Mouse (Mus musculus) myocyte (in vitro differentiated cells): ENCODE measurements around the gene Zc3h8. TPM values are rescaled to one million over a fixed set of nuclear protein-coding genes. Genes with fewer than 3 reads are reported as not detected.

Experiments used
- H3K27me3 ChIP-seq: one replicate; pipeline ENCODE4 v1.6.1; 2011; ENCODE audit not compliant: control insufficient read depth, insufficient read depth, insufficient read length
- H3K36me3 ChIP-seq: one replicate; pipeline ENCODE4 v1.6.1; 2011; ENCODE audit not compliant: control insufficient read depth, insufficient read depth
- H3K4me2 ChIP-seq: one replicate; pipeline ENCODE4 v1.6.1; 2011; ENCODE audit warnings: low read depth, control low read depth
- H3K4me3 ChIP-seq: one replicate; pipeline ENCODE4 v1.5.1; 2011; ENCODE audit warnings: mild to moderate bottlenecking, control low read depth, moderate library complexity
- H3K79me2 ChIP-seq: one replicate; pipeline ENCODE4 v1.6.1; 2011; ENCODE audit not compliant: control insufficient read depth, insufficient read depth
- H3ac ChIP-seq: one replicate; pipeline ENCODE4 v1.6.1; 2011; ENCODE audit not compliant: control insufficient read depth, insufficient read length
- CEBPB ChIP-seq: IDR thresholded peaks from 2 replicates; pipeline ENCODE4 v1.6.1; 2011; ENCODE audit warnings: mild to moderate bottlenecking, moderate library complexity; ENCODE audit not compliant: poor library complexity, insufficient read depth, severe bottlenecking
- E2F4 ChIP-seq: IDR thresholded peaks from one replicate; pipeline ENCODE4 v1.6.1; 2011; ENCODE audit warnings: mild to moderate bottlenecking, control low read depth, moderate library complexity; ENCODE audit not compliant: insufficient read depth
- MAX ChIP-seq: IDR thresholded peaks from one replicate; pipeline ENCODE4 v1.6.1; 2011; ENCODE audit warnings: low read depth, mild to moderate bottlenecking, control low read depth
- MYOD1 ChIP-seq, 3 experiments: IDR thresholded peaks; one replicate each; pipeline ENCODE4 v1.6.1; 2011; ENCODE audit warnings: control low read depth in 2 of 3, low read depth in 2 of 3, mild to moderate bottlenecking in 2 of 3, moderate library complexity in 1 of 3; ENCODE audit not compliant: insufficient read length in 2 of 3, control insufficient read depth in 1 of 3
- MYOG ChIP-seq, 3 experiments: IDR thresholded peaks; one replicate each; pipeline ENCODE4 v1.6.1; 2011; ENCODE audit warnings: control low read depth in 2 of 3, low read depth in 2 of 3, mild to moderate bottlenecking in 2 of 3; ENCODE audit not compliant: insufficient read length in 2 of 3, control insufficient read depth in 1 of 3, insufficient read depth in 1 of 3
- POLR2A ChIP-seq: IDR thresholded peaks from one replicate; pipeline ENCODE4 v1.6.1; 2011; ENCODE audit warnings: low read depth, mild to moderate bottlenecking, control low read depth, moderate library complexity; ENCODE audit not compliant: insufficient read length
- POLR2AphosphoS2 ChIP-seq: IDR thresholded peaks from one replicate; pipeline ENCODE4 v1.6.1; 2011; ENCODE audit warnings: low read depth, control low read depth; ENCODE audit not compliant: insufficient read length
- REST ChIP-seq: IDR thresholded peaks from one replicate; pipeline ENCODE4 v1.6.1; 2011; ENCODE audit warnings: mild to moderate bottlenecking, control low read depth, moderate library complexity; ENCODE audit not compliant: insufficient read depth, insufficient read length
- SRF ChIP-seq: IDR thresholded peaks from one replicate; pipeline ENCODE4 v1.6.1; 2011; ENCODE audit warnings: low read depth; ENCODE audit not compliant: control insufficient read depth, insufficient read length
- TCF12 ChIP-seq: IDR thresholded peaks from one replicate; pipeline ENCODE4 v1.6.1; 2011; ENCODE audit warnings: mild to moderate bottlenecking, control low read depth; ENCODE audit not compliant: poor library complexity, insufficient read depth, severe bottlenecking
- TCF3 ChIP-seq: IDR thresholded peaks from one replicate; pipeline ENCODE4 v1.6.1; 2011; ENCODE audit warnings: low read depth, control low read depth; ENCODE audit not compliant: insufficient read length
- USF1 ChIP-seq: IDR thresholded peaks from one replicate; pipeline ENCODE4 v1.6.1; 2011; ENCODE audit warnings: low read depth, mild to moderate bottlenecking, control low read depth, moderate library complexity
- polyA plus RNA-seq: library from polyadenylated mRNA; unstranded; fragments of >200 nt; fragmentation: generic; extraction: Trizol; gene quantifications from one replicate; pipeline ENCODE4 v1.2.1, GENCODE M21; 2012; ENCODE audit warnings: missing spikeins

Gene Zc3h8
- polyA plus RNA-seq, 1 experiment: 1.8 TPM

GRCm38 (mm10) chr2:128928446-128928845 lies 15.4 kb downstream of the Zc3h8 start:
- TF ChIP-seq E2F4 (no peak), TCF3 (no peak), TCF12 (no peak), REST (no peak), POLR2AphosphoS2 (no peak)
- Histone ChIP-seq H3K4me3 (no peak overlapping the region), H3K79me2 (no peaks in the 10 kb centered on the region), H3ac (no peak overlapping the region), H3K36me3 (peaks cover 9% of the 10 kb centered on the region), H3K4me2 (no peak overlapping the region), H3K27me3 (no peaks in the 10 kb centered on the region)

- TF ChIP-seq SRF: no peak
- no peak for TF ChIP-seq USF1
- no peak for TF ChIP-seq MYOD1 (IDR thresholded peaks at IDR 0.05; ENCODE audit: control insufficient read depth in 1 of 3, insufficient read length in 2 of 3, low read depth in 2 of 3)
- TF ChIP-seq TCF12: no peak
- no peak for TF ChIP-seq MAX
- no peak overlapping the region for H3ac ChIP-seq
- H3K4me2 ChIP-seq: no peak overlapping the region
- no peaks in the 10 kb centered on the region for H3K27me3 ChIP-seq
- peaks cover 9% of the 10 kb centered on the region for H3K36me3 ChIP-seq
- H3K4me3 ChIP-seq: no peak overlapping the region
- no peaks in the 10 kb centered on the region for H3K79me2 ChIP-seq
Measured at GRCm38 (mm10) chr2:128924799-128925198, 19.1 kb downstream of the Zc3h8 start.

DNA sequence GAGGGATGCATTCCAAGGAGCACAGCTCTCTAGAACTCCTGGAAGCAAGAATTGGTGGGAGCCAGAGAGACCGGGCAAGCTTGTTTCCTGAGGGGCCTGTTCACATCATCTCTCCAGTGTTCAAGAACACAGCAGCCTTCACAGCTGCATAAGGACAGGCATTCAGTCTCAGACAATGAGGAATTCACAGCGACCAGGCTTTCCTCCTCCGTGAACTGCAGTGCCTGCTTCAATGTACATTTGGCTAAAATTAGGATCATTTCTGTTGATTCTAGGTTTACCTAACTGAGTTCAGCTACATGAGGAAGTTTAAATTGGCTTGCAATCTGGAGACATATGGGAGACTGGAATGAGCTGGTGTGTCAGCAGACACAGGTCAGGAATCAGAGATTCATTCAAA lies 27.3 kb downstream of the Zc3h8 start:
- H3ac ChIP-seq: no peak overlapping the region
- no peak overlapping the region for H3K4me2 ChIP-seq
- H3K4me3 ChIP-seq: no peak overlapping the region
- no peaks in the 10 kb centered on the region for H3K36me3 ChIP-seq
- no peaks in the 10 kb centered on the region for H3K27me3 ChIP-seq
- no peaks in the 10 kb centered on the region for H3K79me2 ChIP-seq
- no peak for TF ChIP-seq TCF12
- no peak for TF ChIP-seq E2F4
- no peak for TF ChIP-seq MYOD1 (IDR thresholded peaks at IDR 0.05; ENCODE audit: control insufficient read depth in 1 of 3, insufficient read length in 2 of 3, low read depth in 2 of 3)
- no peak for TF ChIP-seq MYOG (IDR thresholded peaks at IDR 0.05; ENCODE audit: control insufficient read depth in 1 of 3, insufficient read depth in 1 of 3, insufficient read length in 2 of 3, low read depth in 2 of 3)
- no peak for TF ChIP-seq SRF
- TF ChIP-seq USF1: no peak
- no peak for TF ChIP-seq CEBPB
- TF ChIP-seq REST: no peak
- TF ChIP-seq POLR2A: no peak

DNA sequence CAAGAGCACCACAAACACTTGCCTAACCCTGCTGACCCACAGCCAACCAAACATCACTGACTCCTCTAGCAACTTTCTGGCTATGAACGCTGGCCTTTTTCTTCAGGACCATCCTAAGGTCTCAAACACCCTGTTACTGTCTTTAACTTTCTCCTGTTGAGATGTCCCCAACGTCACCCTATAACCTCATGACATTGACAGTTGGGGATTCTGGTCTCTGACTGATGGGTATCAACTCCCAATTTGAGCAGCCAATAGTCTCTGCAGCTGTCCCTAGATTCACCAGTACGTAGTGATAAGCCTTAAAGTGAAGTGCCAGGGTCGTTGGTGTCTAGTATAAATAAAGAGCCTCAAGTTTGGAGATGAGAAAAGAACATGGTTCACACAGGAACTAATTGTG lies 28.9 kb downstream of the Zc3h8 start:
- H3ac ChIP-seq: no peak overlapping the region
- H3K79me2 ChIP-seq: no peaks in the 10 kb centered on the region
- H3K36me3 ChIP-seq: no peaks in the 10 kb centered on the region
- no peak for TF ChIP-seq USF1
- no peak for TF ChIP-seq SRF
- TF ChIP-seq POLR2A: no peak
- no peak for TF ChIP-seq REST
- no peak for TF ChIP-seq TCF12
- TF ChIP-seq MYOG (IDR thresholded peaks at IDR 0.05; ENCODE audit: control insufficient read depth in 1 of 3, insufficient read depth in 1 of 3, insufficient read length in 2 of 3, low read depth in 2 of 3): no peak
- TF ChIP-seq MAX: no peak
- no peak overlapping the region for H3K4me3 ChIP-seq
- H3K27me3 ChIP-seq: no peaks in the 10 kb centered on the region
- H3K4me2 ChIP-seq: no peak overlapping the region

- Histone ChIP-seq H3ac (no peak overlapping the region), H3K36me3 (no peaks in the 10 kb centered on the region), H3K4me2 (no peak overlapping the region), H3K79me2 (no peaks in the 10 kb centered on the region), H3K4me3 (no peak overlapping the region), H3K27me3 (no peaks in the 10 kb centered on the region)
- TF ChIP-seq E2F4 (no peak), REST (no peak), POLR2AphosphoS2 (no peak)
Measured at GRCm38 (mm10) chr2:128903661-128904060, 40.2 kb downstream of the Zc3h8 start.

- Histone ChIP-seq H3ac (no peak overlapping the region), H3K79me2 (no peaks in the 10 kb centered on the region), H3K4me3 (no peak overlapping the region), H3K27me3 (no peaks in the 10 kb centered on the region), H3K4me2 (no peak overlapping the region), H3K36me3 (no peaks in the 10 kb centered on the region)
- TF ChIP-seq MYOG (IDR thresholded peaks at IDR 0.05; ENCODE audit: control insufficient read depth in 1 of 3, insufficient read depth in 1 of 3, insufficient read length in 2 of 3, low read depth in 2 of 3) (no peak), TCF3 (no peak)
Measured at GRCm38 (mm10) chr2:128902843-128903242, 41.0 kb downstream of the Zc3h8 start.
